Mouse (Mus musculus): Measurements from ENCODE around the gene Sh3bgrl3. TPM values are rescaled to one million over a fixed set of nuclear protein-coding genes. Genes with fewer than 3 reads are reported as not detected.
"Not testable (repeated sequence)": the region's sequence is repeated elsewhere in the genome, so short reads cannot be mapped to it uniquely, and the experiment has no call there.

Sh3bgrl3 gene
- polyA plus RNA-seq, 1 experiment, result 258 TPM

- Histone ChIP-seq H3K27me3 (ENCODE audit: control insufficient read depth, insufficient read depth, low read length) (no peaks in the 10 kb centered on the region), H3K4me3 (replicated peaks; ENCODE audit: insufficient read depth, low read depth, low read length) (no peak overlapping the region), H3K27ac (ENCODE audit: insufficient read depth, low read length) (no peak overlapping the region), H3K4me1 (ENCODE audit: control insufficient read depth, insufficient read depth, low read length) (no peaks in the 10 kb centered on the region)
- 94% methylated on average over 4 of the region's 4 CpGs for WGBS
- TF ChIP-seq POLR2A (IDR thresholded peaks at IDR 0.05; ENCODE audit: borderline replicate concordance, insufficient read depth, low read length) (no peak), CTCF (IDR thresholded peaks at IDR 0.05; ENCODE audit: borderline replicate concordance, insufficient read depth, low read depth, low read length) (no peak)
- DNase-seq, result no peak
These were observed 20.8 kb upstream of the Sh3bgrl3 start for GRCm38 (mm10) chr4:134149389-134149788.

- not testable (repeated sequence) for H3K27me3 ChIP-seq (ENCODE audit: control insufficient read depth, insufficient read depth, low read length); H3K4me3 ChIP-seq (replicated peaks; ENCODE audit: insufficient read depth, low read depth, low read length); H3K27ac ChIP-seq (ENCODE audit: insufficient read depth, low read length); DNase-seq; H3K4me1 ChIP-seq (ENCODE audit: control insufficient read depth, insufficient read depth, low read length)
- WGBS, result 95% methylated on average over 5 of the region's 5 CpGs
These were observed 15.7 kb upstream of the Sh3bgrl3 start for GRCm38 (mm10) chr4:134144297-134144696.

- no peak for TF ChIP-seq POLR2A (IDR thresholded peaks at IDR 0.05; ENCODE audit: borderline replicate concordance, insufficient read depth, low read length)
- TF ChIP-seq CTCF (IDR thresholded peaks at IDR 0.05; ENCODE audit: borderline replicate concordance, insufficient read depth, low read depth, low read length), result no peak
- H3K4me1 ChIP-seq (ENCODE audit: control insufficient read depth, insufficient read depth, low read length), result no peaks in the 10 kb centered on the region
- no peaks in the 10 kb centered on the region for H3K27me3 ChIP-seq (ENCODE audit: control insufficient read depth, insufficient read depth, low read length)
- no peak overlapping the region for H3K27ac ChIP-seq (ENCODE audit: insufficient read depth, low read length)
- no peak for DNase-seq
- no peak overlapping the region for H3K4me3 ChIP-seq (replicated peaks; ENCODE audit: insufficient read depth, low read depth, low read length)
- 75% methylated on average over 2 of the region's 2 CpGs for WGBS
These were observed 10.3 kb upstream of the Sh3bgrl3 start for GRCm38 (mm10) chr4:134138857-134139256.

- WGBS, result 53% methylated on average over 3 of the region's 3 CpGs
- no peak overlapping the region for H3K4me3 ChIP-seq (replicated peaks; ENCODE audit: insufficient read depth, low read depth, low read length)
- DNase-seq, result no peak
- H3K4me1 ChIP-seq (ENCODE audit: control insufficient read depth, insufficient read depth, low read length), result no peaks in the 10 kb centered on the region
- H3K27me3 ChIP-seq (ENCODE audit: control insufficient read depth, insufficient read depth, low read length), result no peaks in the 10 kb centered on the region
- no peak for TF ChIP-seq CTCF (IDR thresholded peaks at IDR 0.05; ENCODE audit: borderline replicate concordance, insufficient read depth, low read depth, low read length)
- TF ChIP-seq POLR2A (IDR thresholded peaks at IDR 0.05; ENCODE audit: borderline replicate concordance, insufficient read depth, low read length), result no peak
- H3K27ac ChIP-seq (ENCODE audit: insufficient read depth, low read length), result no peak overlapping the region
These were observed 7.8 kb upstream of the Sh3bgrl3 start for GRCm38 (mm10) chr4:134136280-134136926.

- TF ChIP-seq CTCF (IDR thresholded peaks at IDR 0.05; ENCODE audit: borderline replicate concordance, insufficient read depth, low read depth, low read length), result no peak
- TF ChIP-seq POLR2A (IDR thresholded peaks at IDR 0.05; ENCODE audit: borderline replicate concordance, insufficient read depth, low read length), result no peak
- H3K27me3 ChIP-seq (ENCODE audit: control insufficient read depth, insufficient read depth, low read length), result no peaks in the 10 kb centered on the region
- 86% methylated on average over 8 of the region's 8 CpGs for WGBS
- DNase-seq, result no peak
- no peak overlapping the region for H3K27ac ChIP-seq (ENCODE audit: insufficient read depth, low read length)
- no peak overlapping the region for H3K4me3 ChIP-seq (replicated peaks; ENCODE audit: insufficient read depth, low read depth, low read length)
- peaks cover 3% of the 10 kb centered on the region for H3K4me1 ChIP-seq (ENCODE audit: control insufficient read depth, insufficient read depth, low read length)
These were observed 4.0 kb upstream of the Sh3bgrl3 start for GRCm38 (mm10) chr4:134132519-134133095.

GRCm38 (mm10) chr4:134132117-134132516, 3.5 kb upstream of the Sh3bgrl3 start:
- 66% methylated on average over 3 of the region's 3 CpGs for WGBS
- peaks cover 3% of the 10 kb centered on the region for H3K4me1 ChIP-seq (ENCODE audit: control insufficient read depth, insufficient read depth, low read length)
- no peak for DNase-seq
- H3K27ac ChIP-seq (ENCODE audit: insufficient read depth, low read length), result no peak overlapping the region
- no peak overlapping the region for H3K4me3 ChIP-seq (replicated peaks; ENCODE audit: insufficient read depth, low read depth, low read length)
- TF ChIP-seq CTCF (IDR thresholded peaks at IDR 0.05; ENCODE audit: borderline replicate concordance, insufficient read depth, low read depth, low read length), result no peak
- TF ChIP-seq POLR2A (IDR thresholded peaks at IDR 0.05; ENCODE audit: borderline replicate concordance, insufficient read depth, low read length), result no peak
- H3K27me3 ChIP-seq (ENCODE audit: control insufficient read depth, insufficient read depth, low read length), result no peaks in the 10 kb centered on the region

GRCm38 (mm10) chr4:134129482-134129881, 893 bp upstream of the Sh3bgrl3 start:
- 62% methylated on average over 6 of the region's 6 CpGs for WGBS
- H3K4me3 ChIP-seq (replicated peaks; ENCODE audit: insufficient read depth, low read depth, low read length), result no peak overlapping the region
- H3K27ac ChIP-seq (ENCODE audit: insufficient read depth, low read length), result no peak overlapping the region
- no peaks in the 10 kb centered on the region for H3K27me3 ChIP-seq (ENCODE audit: control insufficient read depth, insufficient read depth, low read length)
- TF ChIP-seq POLR2A (IDR thresholded peaks at IDR 0.05; ENCODE audit: borderline replicate concordance, insufficient read depth, low read length) (no peak), CTCF (IDR thresholded peaks at IDR 0.05; ENCODE audit: borderline replicate concordance, insufficient read depth, low read depth, low read length) (no peak)
- DNase-seq, result no peak
- H3K4me1 ChIP-seq (ENCODE audit: control insufficient read depth, insufficient read depth, low read length), result peaks cover 6% of the 10 kb centered on the region

GRCm38 (mm10) chr4:134128983-134129362, 384 bp upstream of the Sh3bgrl3 start:
- H3K27me3 ChIP-seq (ENCODE audit: control insufficient read depth, insufficient read depth, low read length), result no peaks in the 10 kb centered on the region
- 4% methylated on average over 14 of the region's 14 CpGs for WGBS
- H3K4me3 ChIP-seq (replicated peaks; ENCODE audit: insufficient read depth, low read depth, low read length), result peak overlapping the region; percentile 85
- H3K4me1 ChIP-seq (ENCODE audit: control insufficient read depth, insufficient read depth, low read length), result peaks cover 11% of the 10 kb centered on the region
- DNase-seq, result no peak
- TF ChIP-seq POLR2A (IDR thresholded peaks at IDR 0.05; ENCODE audit: borderline replicate concordance, insufficient read depth, low read length) (no peak), CTCF (IDR thresholded peaks at IDR 0.05; ENCODE audit: borderline replicate concordance, insufficient read depth, low read depth, low read length) (no peak)
- no peak overlapping the region; the same call in 1 of the 2 replicates for H3K27ac ChIP-seq (ENCODE audit: insufficient read depth, low read length)

All from cerebellum, adult 2 months (tissue).